Mouse (Mus musculus) heart, embryonic 11.5 days (tissue): ENCODE results near the gene D930020B18Rik. TPM values are rescaled to one million over a fixed set of nuclear protein-coding genes. Genes with fewer than 3 reads are reported as not detected.

Experiments
- ATAC-seq: fragments of 200-750 bp; cut with Nextera tagmentation; replicated peaks from 2 replicates; pipeline ENCODE4 v1.8.0; 2017; ENCODE audit warnings: moderate library complexity; ENCODE audit not compliant: insufficient number of reproducible peaks, low FRiP score, low TSS enrichment
- H3K27ac ChIP-seq: fragments of 300-500 bp; sonication (generic); 2 replicates; pipeline ENCODE4 v1.5.1; 2014; ENCODE audit warnings: mild to moderate bottlenecking, low read depth, low read length
- H3K27me3 ChIP-seq: fragments of 300-500 bp; sonication (generic); 2 replicates; pipeline ENCODE4 v1.6.1; 2014; ENCODE audit warnings: mild to moderate bottlenecking, low read length, mixed read lengths; ENCODE audit not compliant: control insufficient read depth, insufficient read depth
- H3K36me3 ChIP-seq: fragments of 300-500 bp; sonication (generic); 2 replicates; pipeline ENCODE4 v1.6.1; 2014; ENCODE audit warnings: mild to moderate bottlenecking, low read length, moderate library complexity, mixed read lengths; ENCODE audit not compliant: control insufficient read depth, insufficient read depth
- H3K4me1 ChIP-seq: fragments of 300-500 bp; sonication (generic); 2 replicates; pipeline ENCODE4 v1.6.1; 2014; ENCODE audit warnings: low read length; ENCODE audit not compliant: control insufficient read depth, insufficient read depth
- H3K4me2 ChIP-seq: fragments of 300-500 bp; sonication (generic); 2 replicates; pipeline ENCODE4 v1.6.1; 2014; ENCODE audit warnings: mild to moderate bottlenecking, moderate library complexity
- H3K4me3 ChIP-seq: fragments of 300-500 bp; sonication (generic); 2 replicates; pipeline ENCODE4 v1.5.1; 2014; ENCODE audit warnings: low read depth, low read length
- H3K9ac ChIP-seq: fragments of 300-500 bp; sonication (generic); 2 replicates; pipeline ENCODE4 v1.6.1; 2014; ENCODE audit warnings: mild to moderate bottlenecking, low read depth, low read length, moderate library complexity
- H3K9me3 ChIP-seq: fragments of 300-500 bp; sonication (generic); replicated peaks from 2 replicates; pipeline ENCODE4 v1.6.1; 2016; ENCODE audit warnings: low read length; ENCODE audit not compliant: control insufficient read depth
- WGBS: fragments of 180-500 bp; shearing (Covaris S2); extraction: QIAGEN DNeasy Blood & Tissue Kit; methylation state at CpG from one replicate; pipeline ENCODE4 v1.1.7; 2014; ENCODE audit not compliant: insufficient replicate concordance; 5-methylcytosine and 5-hydroxymethylcytosine counted together
- polyA plus RNA-seq: library from polyadenylated mRNA; unstranded; fragments of >200 nt; fragmentation: Nextera tagmentation; extraction: Ambion mirVana; gene quantifications from 2 replicates; pipeline ENCODE4 v1.2.1, GENCODE M21; 2014

The D930020B18Rik gene
- polyA plus RNA-seq, result not detected in 2 replicates

- peak within 1 kb of the TSS; percentile 58 for H3K4me3 ChIP-seq
Observed at GRCm38 (mm10) chr10:121641272-121642053, at the start of gene D930020B18Rik. TSS of gene D930020B18Rik (plus strand) at chr10:121641588.

GRCm38 (mm10) chr10:121596580-121596979 lies 44.8 kb upstream of the D930020B18Rik start:
- Histone ChIP-seq H3K9me3 (no peaks in the 10 kb centered on the region), H3K27ac (no peak overlapping the region), H3K4me1 (no peaks in the 10 kb centered on the region), H3K27me3 (no peaks in the 10 kb centered on the region), H3K4me3 (no peak overlapping the region), H3K9ac (no peak overlapping the region), H3K4me2 (no peak overlapping the region), H3K36me3 (peaks cover 32% of the 10 kb centered on the region)
- no peak for ATAC-seq
- 84% methylated on average over 9 of the region's 9 CpGs for WGBS

More at GRCm38 (mm10) chr10:121641272-121642053, at the start of gene D930020B18Rik:
- H3K4me1 ChIP-seq, result 0 out of 2 replicates have a peak, but pooled peaks cover 2% of the 10 kb centered on the region
- H3K27ac ChIP-seq, result no peak within 1 kb of the TSS
- peak within 1 kb of the TSS; percentile 52; the same call in 1 of the 2 replicates for H3K9ac ChIP-seq
- peak; percentile 22; the same call in 1 of the 2 replicates for ATAC-seq
- H3K9me3 ChIP-seq, result no peaks in the 10 kb centered on the region
- H3K27me3 ChIP-seq, result peaks cover 22% of the 10 kb centered on the region; the same call in 1 of the 2 replicates
- WGBS, result under 1% methylated on average over 69 of the region's 69 CpGs
- H3K36me3 ChIP-seq, result no peaks in the 10 kb centered on the region
- peak within 1 kb of the TSS; percentile 97 for H3K4me2 ChIP-seq

- no peak overlapping the region for H3K4me2 ChIP-seq
- H3K36me3 ChIP-seq, result peaks cover 60% of the 10 kb centered on the region
- no peaks in the 10 kb centered on the region for H3K9me3 ChIP-seq
- WGBS, result 91% methylated on average over 6 of the region's 6 CpGs
- H3K4me3 ChIP-seq, result no peak overlapping the region
- H3K9ac ChIP-seq, result no peak overlapping the region
- H3K27ac ChIP-seq, result no peak overlapping the region
- H3K27me3 ChIP-seq, result no peaks in the 10 kb centered on the region
- no peak for ATAC-seq
- no peaks in the 10 kb centered on the region for H3K4me1 ChIP-seq
Observed at GRCm38 (mm10) chr10:121601272-121601671, 40.1 kb upstream of the D930020B18Rik start.

- Histone ChIP-seq H3K4me2 (no peak overlapping the region), H3K4me3 (no peak overlapping the region), H3K27me3 (no peaks in the 10 kb centered on the region), H3K9me3 (no peaks in the 10 kb centered on the region), H3K36me3 (peaks cover 65% of the 10 kb centered on the region), H3K27ac (no peak overlapping the region), H3K9ac (no peak overlapping the region), H3K4me1 (no peaks in the 10 kb centered on the region)
- ATAC-seq, result no peak
- WGBS, result 85% methylated on average over 4 of the region's 4 CpGs
Observed at GRCm38 (mm10) chr10:121603556-121603955, 37.8 kb upstream of the D930020B18Rik start.

GRCm38 (mm10) chr10:121604632-121605344 lies 36.6 kb upstream of the D930020B18Rik start:
- no peak overlapping the region for H3K4me2 ChIP-seq
- H3K27ac ChIP-seq, result no peak overlapping the region
- no peak overlapping the region for H3K4me3 ChIP-seq
- H3K36me3 ChIP-seq, result peaks cover 57% of the 10 kb centered on the region
- no peak for ATAC-seq
- no peaks in the 10 kb centered on the region for H3K4me1 ChIP-seq
- no peaks in the 10 kb centered on the region for H3K27me3 ChIP-seq
- no peak overlapping the region for H3K9ac ChIP-seq
- H3K9me3 ChIP-seq, result no peaks in the 10 kb centered on the region
- WGBS, result 87% methylated on average over 13 of the region's 13 CpGs

GRCm38 (mm10) chr10:121608177-121608576 lies 33.2 kb upstream of the D930020B18Rik start:
- 93% methylated on average over 10 of the region's 10 CpGs for WGBS
- no peaks in the 10 kb centered on the region for H3K27me3 ChIP-seq
- no peak for ATAC-seq

GRCm38 (mm10) chr10:121611587-121611986 lies 29.8 kb upstream of the D930020B18Rik start:
- Histone ChIP-seq H3K4me3 (no peak overlapping the region), H3K36me3 (peaks cover 47% of the 10 kb centered on the region), H3K9ac (no peak overlapping the region), H3K9me3 (no peaks in the 10 kb centered on the region), H3K27ac (no peak overlapping the region), H3K4me1 (no peaks in the 10 kb centered on the region), H3K4me2 (no peak overlapping the region), H3K27me3 (no peaks in the 10 kb centered on the region)
- WGBS, result 85% methylated on average over 9 of the region's 10 CpGs
- no peak for ATAC-seq

More at GRCm38 (mm10) chr10:121608177-121608576, 33.2 kb upstream of the D930020B18Rik start:
- Histone ChIP-seq H3K9me3 (no peaks in the 10 kb centered on the region), H3K4me2 (no peak overlapping the region), H3K9ac (no peak overlapping the region), H3K36me3 (peaks cover 57% of the 10 kb centered on the region), H3K27ac (no peak overlapping the region), H3K4me3 (no peak overlapping the region), H3K4me1 (no peaks in the 10 kb centered on the region)

GRCm38 (mm10) chr10:121612448-121612847 lies 28.9 kb upstream of the D930020B18Rik start:
- Histone ChIP-seq H3K4me3 (no peak overlapping the region), H3K4me1 (no peaks in the 10 kb centered on the region), H3K36me3 (peaks cover 43% of the 10 kb centered on the region), H3K27ac (peak overlapping the region; percentile 62; the same call in 1 of the 2 replicates), H3K9me3 (no peaks in the 10 kb centered on the region), H3K4me2 (no peak overlapping the region), H3K9ac (no peak overlapping the region), H3K27me3 (no peaks in the 10 kb centered on the region)
- WGBS, result 87% methylated on average over 6 of the region's 6 CpGs
- no peak for ATAC-seq
